Comparison of ENCODE assay signal across 17 mouse cellular contexts in the genomic region with DNA sequence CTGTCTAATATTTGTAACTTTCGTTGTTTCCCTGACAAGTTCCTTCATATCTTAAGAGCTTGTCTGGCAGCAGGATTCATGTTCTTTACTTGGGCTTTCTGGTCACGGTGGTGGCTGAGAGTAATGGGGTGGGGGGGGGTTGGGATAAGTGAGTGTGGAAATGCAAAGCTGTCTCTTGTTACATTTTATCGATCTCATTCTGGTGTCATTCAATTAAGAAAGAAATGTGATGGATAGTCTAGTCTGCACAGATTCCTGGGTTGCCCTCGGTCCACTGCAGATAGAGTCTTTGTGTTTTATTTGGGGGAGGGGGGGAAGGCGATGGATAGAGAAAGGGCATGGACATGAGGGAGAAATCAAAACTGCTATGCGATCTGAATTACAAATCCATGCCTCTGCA.
DNase-seq lines count a peak whose midpoint lies in the region; ATAC-seq and TF ChIP-seq lines count a peak whose summit lies in the region.
"Had no signal": no experiment of that assay in that cellular context is flagged by ENCODE, and none has a peak within 500 bp of the region (broad histone marks: within the 10 kb centered on the region; RNA-seq: fewer than 3 reads in every experiment).

No protein-coding gene starts in this region.

- ATAC-seq in forebrain, embryonic 12.5 days (ENCODE audit: low FRiP score): peak; percentile 59; the same call in 1 of the 2 replicates
- ATAC-seq in hindbrain, postnatal 0 days: peak; percentile 77
- peak; percentile 49 for ATAC-seq in midbrain, embryonic 16.5 days
- ATAC-seq: intestine, postnatal 0 days had no signal

- H3K9me3 ChIP-seq in embryonic facial prominence, embryonic 10.5 days: no peaks in the 10 kb centered on the region
- no peaks in the 10 kb centered on the region for H3K9me3 ChIP-seq in forebrain, embryonic 12.5 days
- no peaks in the 10 kb centered on the region for H3K9me3 ChIP-seq in hindbrain, postnatal 0 days (ENCODE audit: low read length)
- no peaks in the 10 kb centered on the region for H3K9me3 ChIP-seq in midbrain, embryonic 16.5 days (replicated peaks; ENCODE audit: control insufficient read depth, low read length, poor library complexity, severe bottlenecking)
- H3K9me3 ChIP-seq: heart, embryonic 15.5 days; liver, embryonic 13.5 days; megakaryocyte, embryonic 14.5 days had no signal

- no peak for DNase-seq in embryonic facial prominence, embryonic 10.5 days (ENCODE audit: low spot score)
- peak; percentile 41 for DNase-seq in hindbrain, postnatal 0 days (ENCODE audit: low spot score)
- no peak for DNase-seq in frontal cortex, postnatal 25 days (ENCODE audit: low spot score in 2 of 2)
- no peak for DNase-seq in cerebellum, postnatal 14 days
- DNase-seq in MN1 (ENCODE audit: low spot score): no peak
- DNase-seq in lung, postnatal 14 days: no peak
- DNase-seq: adrenal gland, postnatal 10 days; cerebellum, adult 11 months; gastrocnemius, postnatal 36 days; liver, embryonic 13.5 days; thymus, postnatal 25 days had no signal

- H3K4me3 ChIP-seq in embryonic facial prominence, embryonic 10.5 days: no peak overlapping the region
- H3K4me3 ChIP-seq in forebrain, embryonic 12.5 days (replicated peaks): no peak overlapping the region
- H3K4me3 ChIP-seq in hindbrain, postnatal 0 days (ENCODE audit: low read length): no peak overlapping the region
- no peak overlapping the region for H3K4me3 ChIP-seq in midbrain, embryonic 16.5 days (ENCODE audit: low read depth, low read length)
- H3K4me3 ChIP-seq: heart, embryonic 15.5 days; liver, embryonic 13.5 days; megakaryocyte, embryonic 14.5 days had no signal

- no peak overlapping the region for H3K9ac ChIP-seq in forebrain, embryonic 12.5 days
- no peak overlapping the region for H3K9ac ChIP-seq in hindbrain, postnatal 0 days (replicated peaks; ENCODE audit: low read length)
- H3K9ac ChIP-seq in midbrain, embryonic 16.5 days (ENCODE audit: low read depth, low read length): no peak overlapping the region
- H3K9ac ChIP-seq: heart, embryonic 15.5 days; liver, embryonic 13.5 days had no signal

- WGBS in embryonic facial prominence, embryonic 10.5 days: 63% methylated on average over 6 of the region's 6 CpGs
- 41% methylated on average over 6 of the region's 6 CpGs for WGBS in forebrain, embryonic 12.5 days
- 17% methylated on average over 6 of the region's 6 CpGs for WGBS in hindbrain, postnatal 0 days
- 13% methylated on average over 6 of the region's 6 CpGs for WGBS in midbrain, embryonic 16.5 days

- H3K4me1 ChIP-seq in embryonic facial prominence, embryonic 10.5 days: peaks cover 60% of the 10 kb centered on the region
- H3K4me1 ChIP-seq in forebrain, embryonic 12.5 days: peaks cover 57% of the 10 kb centered on the region
- peaks cover 24% of the 10 kb centered on the region for H3K4me1 ChIP-seq in hindbrain, postnatal 0 days (ENCODE audit: insufficient read depth, low read length)
- H3K4me1 ChIP-seq in midbrain, embryonic 16.5 days (ENCODE audit: control insufficient read depth, insufficient read depth, low read length): peaks cover 34% of the 10 kb centered on the region
- H3K4me1 ChIP-seq: megakaryocyte, embryonic 14.5 days had no signal

- no peaks in the 10 kb centered on the region for H3K36me3 ChIP-seq in embryonic facial prominence, embryonic 10.5 days (replicated peaks)
- H3K36me3 ChIP-seq in forebrain, embryonic 12.5 days (replicated peaks): 0 out of 2 replicates have a peak, but pooled peaks cover 2% of the 10 kb centered on the region
- H3K36me3 ChIP-seq in hindbrain, postnatal 0 days (ENCODE audit: insufficient read depth, low read length): no peaks in the 10 kb centered on the region
- H3K36me3 ChIP-seq in midbrain, embryonic 16.5 days (ENCODE audit: control insufficient read depth, insufficient read depth, low read length): no peaks in the 10 kb centered on the region
- H3K36me3 ChIP-seq: heart, embryonic 15.5 days; liver, embryonic 13.5 days had no signal

- TF ChIP-seq CTCF in hindbrain, postnatal 0 days (IDR thresholded peaks at IDR 0.05; ENCODE audit: low read depth): no peak

- H3K27ac ChIP-seq in embryonic facial prominence, embryonic 10.5 days (replicated peaks): peak overlapping the region; percentile 75
- H3K27ac ChIP-seq in forebrain, embryonic 12.5 days: peak overlapping the region; percentile 80; the same call in 1 of the 2 replicates
- H3K27ac ChIP-seq in hindbrain, postnatal 0 days: peak overlapping the region; percentile 72
- peak overlapping the region; percentile 79 for H3K27ac ChIP-seq in midbrain, embryonic 16.5 days (ENCODE audit: low read length)
- H3K27ac ChIP-seq: heart, embryonic 15.5 days; liver, embryonic 13.5 days had no signal

- peak overlapping the region; percentile 21 for H3K4me2 ChIP-seq in forebrain, embryonic 12.5 days
- H3K4me2 ChIP-seq in hindbrain, postnatal 0 days (ENCODE audit: low read depth, low read length): peak overlapping the region; percentile 47
- peak overlapping the region; percentile 35 for H3K4me2 ChIP-seq in midbrain, embryonic 16.5 days (ENCODE audit: low read length)
- H3K4me2 ChIP-seq: heart, embryonic 15.5 days; liver, embryonic 13.5 days had no signal

- H3K27me3 ChIP-seq in embryonic facial prominence, embryonic 10.5 days (replicated peaks; ENCODE audit: low read depth, poor library complexity, severe bottlenecking): no peaks in the 10 kb centered on the region
- no peaks in the 10 kb centered on the region for H3K27me3 ChIP-seq in forebrain, embryonic 12.5 days
- no peaks in the 10 kb centered on the region for H3K27me3 ChIP-seq in hindbrain, postnatal 0 days (ENCODE audit: insufficient read depth, low read length)
- H3K27me3 ChIP-seq in midbrain, embryonic 16.5 days (ENCODE audit: control insufficient read depth, insufficient read depth, low read depth, low read length): no peaks in the 10 kb centered on the region
- H3K27me3 ChIP-seq: CH12.LX; heart, embryonic 15.5 days; liver, embryonic 13.5 days; megakaryocyte, embryonic 14.5 days had no signal
